Mouse (Mus musculus) olfactory bulb, adult 2 months (tissue): ENCODE results near the gene Rexo2.

Source experiments
- CTCF ChIP-seq: fragments of 200-500 bp; IDR thresholded peaks from 2 replicates; pipeline ENCODE4 v1.5.1; 2012; ENCODE audit warnings: low read depth, mild to moderate bottlenecking, low read length, moderate library complexity; ENCODE audit not compliant: insufficient read depth
- POLR2A ChIP-seq: fragments of 200-500 bp; IDR thresholded peaks from 2 replicates; pipeline ENCODE4 v1.6.1; 2012; ENCODE audit warnings: mild to moderate bottlenecking, low read depth, low read length, moderate library complexity; ENCODE audit not compliant: insufficient read depth

GRCm38 (mm10) chr9:48420437-48420836 lies 60.0 kb downstream of the Rexo2 start:
- TF ChIP-seq POLR2A (no peak), CTCF (no peak)
